Mouse (Mus musculus) T-helper 2 cell (primary cell): Measurements from ENCODE around the gene Sh3bp5l.

Experiments used
- in situ Hi-C: fragments of 300-600 bp; cut with MboI, MseI; formaldehyde crosslinking; loops from one replicate; pipeline ENCODE4 v1.15.1; 2025; ENCODE audit warnings: high pct_unique_total_duplicates

Sh3bp5l gene

DNA sequence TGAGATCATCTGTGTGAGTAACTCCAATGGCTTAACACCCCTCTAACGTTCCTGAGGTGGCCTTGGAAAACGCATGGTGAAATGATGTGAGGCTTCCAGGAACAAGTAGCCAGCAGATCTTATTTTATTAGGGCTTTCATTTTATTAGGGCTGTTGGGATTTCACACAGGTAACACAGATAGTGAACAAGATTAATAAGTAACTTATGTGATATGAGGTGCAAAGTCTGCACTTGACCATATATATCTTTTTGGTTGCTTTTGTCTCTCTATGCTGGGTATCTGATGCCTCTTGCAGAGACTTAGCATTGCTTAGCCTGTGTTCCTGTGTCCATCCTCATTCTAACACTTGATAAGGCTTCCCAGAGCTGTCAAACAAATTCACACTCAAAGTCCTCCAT is 46.7 kb downstream of the Sh3bp5l start:
- in situ Hi-C loops: no loop called here

DNA sequence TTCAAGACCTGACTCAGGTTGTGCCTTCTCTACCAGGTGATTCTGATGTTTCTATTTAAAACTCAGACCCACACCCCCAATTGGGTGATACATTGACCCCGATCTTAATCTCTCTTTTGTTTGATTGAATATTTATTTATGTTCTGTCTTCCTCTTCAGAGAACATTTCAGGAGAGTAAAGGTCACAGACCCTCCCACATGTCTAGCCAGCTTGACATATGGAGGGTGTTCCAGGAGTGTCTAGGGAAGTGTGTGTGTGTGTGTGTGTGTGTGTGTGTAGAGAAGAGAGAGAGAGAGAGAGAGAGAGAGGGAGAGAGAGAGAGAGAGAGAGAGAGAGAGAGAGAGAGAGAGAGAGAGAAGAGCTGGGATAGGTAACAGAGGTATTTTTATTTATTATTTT is 47.2 kb downstream of the Sh3bp5l start:
- in situ Hi-C loops: no loop called here

DNA sequence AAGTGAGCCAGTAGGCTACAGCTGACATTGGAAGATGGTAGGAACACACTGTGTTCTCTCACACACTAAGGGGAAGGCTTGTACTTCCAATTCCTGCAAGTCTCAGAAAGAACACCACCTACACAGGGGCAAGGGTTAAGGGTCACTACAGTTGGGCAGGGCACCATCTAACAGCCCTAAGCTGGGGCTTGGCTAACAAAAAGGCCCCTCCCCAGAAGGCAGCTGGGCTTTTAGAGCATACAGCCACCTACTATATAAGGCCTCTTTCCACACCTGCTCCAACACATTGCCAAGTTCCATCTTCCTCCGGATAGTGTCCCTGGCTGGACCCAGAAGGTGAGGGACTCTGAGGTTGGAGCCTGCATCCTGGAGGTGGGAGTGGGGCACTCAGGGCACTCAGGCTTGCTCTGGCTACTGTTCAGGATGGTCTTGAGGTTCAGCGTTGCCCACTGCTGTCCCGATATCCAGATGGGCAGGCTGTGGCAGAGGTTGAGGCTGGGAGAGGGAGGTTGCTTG is 48.3 kb downstream of the Sh3bp5l start, which contains the start of gene Lypd8:
Lypd8 (plus strand) TSS at position 281 of the 516 bp plus-strand sequence.
- in situ Hi-C loops: no loop called here

DNA sequence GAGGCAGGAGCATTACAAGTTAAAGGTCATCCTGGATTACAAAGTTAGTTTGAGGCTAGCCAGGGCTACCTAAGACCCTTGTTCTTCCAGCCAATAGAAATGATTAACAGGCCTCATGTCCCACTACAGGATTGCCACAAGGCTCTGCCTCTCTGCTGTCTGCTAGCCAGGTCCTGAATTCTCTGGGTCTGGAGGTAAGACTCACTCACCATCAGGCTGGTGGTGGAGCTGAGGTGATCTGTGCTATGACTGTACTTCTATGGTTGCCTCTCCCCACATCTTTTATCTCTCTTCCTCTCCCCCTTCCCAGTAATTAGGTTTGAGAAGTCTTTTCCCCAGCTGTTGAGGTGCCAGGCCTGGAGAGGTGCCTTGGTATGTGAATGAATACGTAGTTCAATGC is 49.0 kb downstream of the Sh3bp5l start:
- in situ Hi-C loops: no loop called here

DNA sequence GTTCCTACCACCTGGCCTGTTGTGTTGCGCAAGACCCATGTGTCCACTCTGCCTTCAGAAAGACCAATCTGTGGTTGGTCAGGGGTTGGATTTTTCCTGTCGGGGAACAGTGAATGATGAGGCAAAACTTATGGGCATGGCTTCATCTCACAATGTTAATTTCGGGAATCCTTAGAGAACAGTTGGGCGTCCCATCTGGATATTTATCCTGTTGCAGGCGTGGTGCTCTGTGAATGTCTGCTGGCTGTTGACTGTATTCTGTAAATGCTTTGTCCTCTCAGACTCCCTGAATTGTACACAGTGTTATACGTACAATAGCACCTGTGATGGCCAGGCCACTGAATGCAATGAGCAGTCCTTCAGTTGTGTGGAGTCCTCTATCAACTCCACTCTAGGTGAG is 51.9 kb downstream of the Sh3bp5l start:
- in situ Hi-C loops: no loop called here
